Mouse (Mus musculus) brain, embryonic 18.5 days (tissue): ENCODE data around the gene Enpep.

Source experiments
- DNase-seq: peaks from one replicate; pipeline ENCODE4 v3.0.0-alpha.2; 2012; ENCODE audit warnings: low read depth, low spot score

The Enpep gene

GRCm38 (mm10) chr3:129238664-129239258, 93.8 kb downstream of the Enpep start:
- no peak for DNase-seq

GRCm38 (mm10) chr3:129238010-129238409, 94.5 kb downstream of the Enpep start:
- DNase-seq = no peak

DNA sequence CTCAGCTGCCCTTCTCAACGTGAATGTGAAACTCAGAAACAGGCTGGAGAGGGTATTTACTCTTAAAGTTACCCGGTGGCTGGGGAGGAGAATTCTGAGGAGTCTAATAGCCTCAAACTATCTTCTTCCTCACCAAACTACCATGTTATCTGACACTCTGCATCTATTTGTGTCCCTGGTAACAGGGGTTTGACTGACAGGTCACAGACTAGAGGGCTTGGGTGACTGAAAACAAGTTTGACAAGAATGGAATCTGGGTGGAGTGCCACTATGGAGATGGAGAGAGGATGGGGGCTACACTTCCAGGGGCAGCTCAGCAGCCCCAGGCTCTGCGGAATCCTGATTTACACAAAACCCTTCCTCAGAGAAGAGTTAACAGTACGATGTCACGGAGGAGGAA, 105.2 kb downstream of the Enpep start:
- no peak for DNase-seq

GRCm38 (mm10) chr3:129226681-129227080, 105.8 kb downstream of the Enpep start:
- DNase-seq = no peak

- no peak for DNase-seq
These were observed 106.8 kb downstream of the Enpep start for GRCm38 (mm10) chr3:129225577-129226289.

DNA sequence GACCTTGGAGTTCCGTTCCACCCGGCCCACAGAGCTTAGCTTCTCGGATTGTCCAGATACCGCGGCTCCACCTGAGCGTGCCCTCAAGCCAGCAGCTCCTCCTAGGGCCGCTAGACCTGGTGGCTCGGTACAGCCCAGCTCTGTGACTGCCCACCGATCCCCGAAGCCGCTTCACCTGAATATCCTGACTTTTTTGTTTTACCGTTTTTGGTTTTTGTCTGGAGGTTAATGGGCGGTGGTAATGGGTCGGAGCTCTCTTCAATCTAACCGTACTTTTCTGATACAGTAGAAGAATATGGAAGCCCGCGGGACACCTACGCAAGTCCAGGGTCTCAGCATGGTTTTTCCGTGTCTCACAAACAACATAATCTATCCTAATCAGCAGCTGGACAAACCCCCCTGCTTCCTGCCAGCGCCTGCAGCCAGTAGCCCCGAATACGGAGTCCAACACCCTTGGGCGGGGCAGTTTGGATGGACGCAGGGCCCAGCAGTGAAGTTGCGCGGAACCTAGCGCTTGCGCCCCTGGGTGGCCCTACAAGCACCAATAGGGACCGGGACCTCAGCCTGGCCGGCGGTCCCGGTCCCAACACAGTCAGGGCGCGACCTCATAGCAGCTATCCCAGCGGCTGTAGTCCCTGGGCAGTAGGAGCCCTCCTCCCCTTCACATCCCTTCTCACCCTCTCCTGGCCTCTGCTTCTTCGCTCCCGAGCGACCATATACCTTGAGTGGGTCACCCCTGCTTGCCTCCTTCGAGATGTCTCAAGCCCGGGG, 107.5 kb downstream of the Enpep start:
- no peak for DNase-seq

DNA sequence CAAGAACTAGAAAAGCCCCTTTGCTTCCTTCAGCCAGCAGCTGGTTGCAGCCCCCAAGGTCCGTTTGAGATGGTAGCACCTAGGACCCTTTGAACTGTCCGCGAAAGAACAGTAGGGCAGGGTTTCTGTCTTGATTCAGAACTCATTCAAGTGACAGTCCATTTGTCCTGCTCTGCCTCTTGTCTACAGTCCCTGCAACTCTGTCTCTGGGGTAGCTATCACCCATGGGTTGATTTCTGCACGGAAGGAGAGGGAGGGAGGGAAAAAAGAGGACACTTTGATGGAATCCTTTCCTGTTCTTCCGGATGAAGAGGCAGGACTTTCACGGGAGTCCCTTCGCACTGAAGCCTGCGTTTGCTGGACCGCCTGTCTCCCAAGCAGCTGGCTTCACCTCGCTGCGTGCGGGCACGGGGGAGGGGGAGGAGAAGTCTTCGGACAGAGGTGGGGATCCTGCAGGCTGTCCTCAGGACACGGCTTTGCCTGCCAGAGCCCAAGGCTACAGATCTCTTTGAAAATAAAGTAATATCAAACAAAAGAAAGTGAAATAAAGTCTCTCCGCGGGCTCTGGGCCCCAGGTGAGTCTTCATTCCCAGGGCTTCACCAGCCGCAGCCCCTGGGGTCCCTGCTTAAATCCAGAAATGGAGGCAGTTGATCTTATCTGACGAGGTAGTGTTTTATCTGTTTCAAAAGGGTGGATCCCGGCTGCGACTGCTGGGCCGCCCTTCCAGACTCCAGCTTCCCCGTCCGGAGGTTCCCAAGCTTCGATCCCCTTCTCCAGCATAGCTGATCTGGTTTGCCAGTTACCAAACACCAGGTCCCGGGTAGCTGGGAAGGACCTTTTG, 108.3 kb downstream of the Enpep start:
- no peak for DNase-seq

DNA sequence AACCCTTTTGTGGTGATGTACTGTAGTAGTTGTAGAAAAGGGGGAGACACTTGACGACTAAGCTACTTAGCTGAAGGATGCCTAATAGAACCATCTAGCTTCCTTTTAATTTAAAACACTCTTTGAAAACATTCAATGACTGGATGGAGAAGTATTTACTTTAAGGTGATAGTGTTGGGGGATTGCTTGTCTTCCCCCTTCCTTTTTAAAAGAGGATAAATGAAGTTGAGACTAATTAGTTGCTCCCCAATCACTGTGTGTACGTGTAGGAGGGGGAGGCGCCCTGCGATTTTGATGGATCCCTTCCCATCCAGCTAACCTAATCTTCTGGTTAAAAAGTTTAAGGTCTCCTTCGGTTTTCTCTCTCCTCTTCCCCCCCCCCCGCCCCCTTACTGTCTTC, 109.1 kb downstream of the Enpep start:
- DNase-seq = no peak

GRCm38 (mm10) chr3:129222448-129223290, 109.9 kb downstream of the Enpep start:
- no peak for DNase-seq

- DNase-seq = no peak
These were observed 110.9 kb downstream of the Enpep start for GRCm38 (mm10) chr3:129221380-129222260.

DNA sequence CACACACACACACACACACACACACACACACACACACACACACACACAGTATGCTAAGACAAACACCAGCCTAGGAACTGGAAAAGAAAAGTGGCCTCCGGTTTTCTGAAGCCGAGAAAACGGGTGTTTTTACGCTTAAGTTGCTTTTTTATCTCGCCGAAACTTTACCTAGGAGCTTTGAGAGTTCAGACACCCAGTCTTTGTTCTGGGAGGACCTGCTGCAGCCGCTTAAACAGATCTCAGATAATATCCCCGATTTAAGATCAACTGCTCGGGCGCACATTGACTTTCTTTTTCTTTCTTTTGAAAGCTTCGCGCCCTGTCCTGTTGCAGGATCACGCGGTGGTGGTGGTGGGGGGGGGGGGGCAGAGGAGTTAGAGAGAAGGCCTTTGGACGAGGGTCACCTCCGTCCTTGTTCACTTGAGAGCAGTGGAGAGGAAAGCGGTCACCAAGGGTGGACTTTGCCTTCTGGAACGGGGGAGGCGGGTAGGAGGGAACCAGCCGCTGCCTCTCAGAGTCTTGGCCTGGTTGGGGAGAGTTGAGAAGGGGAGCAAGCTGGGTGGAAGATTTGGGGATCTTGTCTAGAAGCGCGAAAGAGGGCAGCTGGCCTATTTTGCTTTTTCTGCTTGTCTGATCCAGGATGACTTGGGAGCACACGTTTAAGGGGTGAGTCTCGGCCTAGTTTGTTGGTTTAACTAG, 111.7 kb downstream of the Enpep start:
- DNase-seq = no peak

DNA sequence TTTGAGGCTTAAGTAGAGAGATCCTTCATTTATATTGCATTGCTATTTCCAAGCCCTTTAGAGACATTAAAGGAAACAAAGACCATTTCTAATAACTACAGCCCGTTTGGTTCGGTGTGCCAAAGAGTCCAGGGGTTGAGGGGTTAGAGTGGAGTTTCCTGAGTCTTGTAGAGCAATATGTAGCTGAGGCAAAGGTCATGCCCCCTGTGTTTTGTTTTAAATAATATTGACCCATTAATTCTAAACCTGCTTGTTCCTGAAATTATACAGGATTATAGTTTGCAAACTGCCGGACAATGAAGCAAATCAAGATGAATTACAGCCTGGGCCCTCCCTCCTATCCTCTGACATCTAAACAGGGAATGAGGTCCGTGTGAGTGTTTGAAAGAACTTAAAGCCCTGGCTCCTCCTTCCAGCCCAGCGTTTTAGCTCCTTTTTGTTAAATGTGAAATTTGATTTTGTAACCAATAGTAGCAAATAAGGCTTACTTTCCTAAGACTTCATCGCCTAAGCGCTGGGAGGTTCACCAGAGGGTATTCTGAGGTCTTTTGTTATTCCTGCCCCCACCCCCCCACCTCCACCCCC, 112.3 kb downstream of the Enpep start:
- no peak for DNase-seq
